Comparison of ENCODE assay signal across 12 mouse cellular contexts in the genomic region with DNA sequence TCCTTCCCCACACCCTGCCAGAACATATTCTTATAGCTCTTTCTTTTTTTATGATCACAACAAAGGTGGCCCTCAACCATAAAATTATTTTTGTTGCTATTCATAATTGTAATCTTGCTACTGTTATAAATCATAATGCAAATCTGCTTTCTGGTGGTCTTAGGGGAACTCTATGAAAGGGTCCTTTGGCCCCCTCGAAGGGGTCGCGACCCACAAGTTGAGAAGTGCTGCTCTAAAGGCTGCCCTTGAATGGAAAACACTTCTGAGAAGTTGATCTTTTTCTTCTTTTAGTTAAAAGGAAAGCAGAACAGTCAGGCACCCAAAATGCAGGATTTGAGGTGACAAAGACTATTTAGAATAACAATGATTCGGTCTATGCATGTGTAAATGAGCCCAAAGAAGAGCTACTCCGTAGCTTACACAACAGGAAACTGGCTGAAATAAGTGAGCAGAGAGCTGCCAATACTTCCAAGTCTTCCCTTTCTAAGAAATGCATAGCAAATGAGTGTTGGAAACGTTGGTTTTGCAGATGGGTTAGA. TPM values are rescaled to one million over a fixed set of nuclear protein-coding genes. Genes with fewer than 3 reads are reported as not detected.
DNase-seq lines count a peak whose midpoint lies in the region; ATAC-seq and TF ChIP-seq lines count a peak whose summit lies in the region.
"Had no signal": no experiment of that assay in that cellular context is flagged by ENCODE, and none has a peak within 500 bp of the region (broad histone marks: within the 10 kb centered on the region; RNA-seq: fewer than 3 reads in every experiment).

No protein-coding gene starts in this region.

- H3K36me3 ChIP-seq in heart, embryonic 15.5 days, result no peaks in the 10 kb centered on the region
- H3K36me3 ChIP-seq in heart, embryonic 12.5 days, result no peaks in the 10 kb centered on the region
- H3K36me3 ChIP-seq in megakaryocyte, embryonic 14.5 days (replicated peaks; ENCODE audit: low read length), result no peaks in the 10 kb centered on the region
- no peaks in the 10 kb centered on the region for H3K36me3 ChIP-seq in embryonic facial prominence, embryonic 14.5 days (ENCODE audit: control insufficient read depth, insufficient read depth, low read length)
- no peaks in the 10 kb centered on the region for H3K36me3 ChIP-seq in liver, postnatal 0 days (replicated peaks; ENCODE audit: insufficient read depth, low read length)

- 60% methylated on average over 6 of the region's 6 CpGs for WGBS in heart, embryonic 15.5 days
- WGBS in heart, embryonic 12.5 days, result 39% methylated on average over 6 of the region's 6 CpGs
- WGBS in embryonic facial prominence, embryonic 14.5 days, result 34% methylated on average over 6 of the region's 6 CpGs
- WGBS in liver, postnatal 0 days (ENCODE audit: insufficient replicate concordance), result 43% methylated on average over 6 of the region's 6 CpGs

- H3K4me2 ChIP-seq in heart, embryonic 15.5 days, result peak overlapping the region; percentile 89
- no peak overlapping the region for H3K4me2 ChIP-seq in heart, embryonic 12.5 days
- H3K4me2 ChIP-seq in embryonic facial prominence, embryonic 14.5 days (ENCODE audit: low read depth, low read length), result peak overlapping the region; percentile 65; the same call in 1 of the 2 replicates
- H3K4me2 ChIP-seq in liver, postnatal 0 days (ENCODE audit: low read depth, low read length), result peak overlapping the region; percentile 75

- TF ChIP-seq EP300 in liver, postnatal 0 days (IDR thresholded peaks at IDR 0.05; ENCODE audit: low read depth), result no peak

- H3K4me1 ChIP-seq in heart, embryonic 15.5 days (replicated peaks), result peaks cover 7% of the 10 kb centered on the region
- H3K4me1 ChIP-seq in heart, embryonic 12.5 days (replicated peaks), result 0 out of 2 replicates have a peak, but pooled peaks cover 2% of the 10 kb centered on the region
- peaks cover 29% of the 10 kb centered on the region for H3K4me1 ChIP-seq in megakaryocyte, embryonic 14.5 days
- no peaks in the 10 kb centered on the region; the same call in 1 of the 2 replicates for H3K4me1 ChIP-seq in embryonic facial prominence, embryonic 14.5 days (ENCODE audit: control insufficient read depth, insufficient read depth, low read length)
- 0 out of 2 replicates have a peak, but pooled peaks cover 8% of the 10 kb centered on the region for H3K4me1 ChIP-seq in liver, postnatal 0 days (ENCODE audit: insufficient read depth)

- H3K9ac ChIP-seq in heart, embryonic 15.5 days, result no peak overlapping the region
- no peak overlapping the region for H3K9ac ChIP-seq in heart, embryonic 12.5 days
- no peak overlapping the region for H3K9ac ChIP-seq in embryonic facial prominence, embryonic 14.5 days (ENCODE audit: low read depth, low read length)
- no peak overlapping the region for H3K9ac ChIP-seq in liver, postnatal 0 days (replicated peaks)

- TF ChIP-seq CTCF in liver, postnatal 0 days (IDR thresholded peaks at IDR 0.05; ENCODE audit: low read depth), result no peak

- intact Hi-C loops in left cerebral cortex, postnatal 25 days (cut with DNase I), result loop anchor here (2.0 to 10.0 kb wide), 2 partner anchors 77 to 321 kb away; no protein-coding TSS in a partner anchor

- no peak for DNase-seq in embryonic facial prominence, embryonic 14.5 days (ENCODE audit: low spot score)
- no peak for DNase-seq in liver, postnatal 0 days
- DNase-seq in frontal cortex, adult 2 months (ENCODE audit: extremely low spot score in 1 of 2, low spot score in 1 of 2), result no peak
- no peak for DNase-seq in left cerebral cortex, postnatal 25 days (ENCODE audit: low spot score in 2 of 2)
- DNase-seq: cerebellum, adult 9-11 months; gastrocnemius, adult 2 months; kidney, adult 2 months; layer of hippocampus, adult 9-11 months had no signal

- peaks cover 8% of the 10 kb centered on the region; the same call in 1 of the 2 replicates for H3K27me3 ChIP-seq in heart, embryonic 15.5 days
- 0 out of 2 replicates have a peak, but pooled peaks cover 9% of the 10 kb centered on the region for H3K27me3 ChIP-seq in heart, embryonic 12.5 days (replicated peaks)
- H3K27me3 ChIP-seq in megakaryocyte, embryonic 14.5 days (replicated peaks), result peaks cover 19% of the 10 kb centered on the region
- H3K27me3 ChIP-seq in embryonic facial prominence, embryonic 14.5 days (replicated peaks; ENCODE audit: control insufficient read depth, insufficient read depth, low read length), result 0 out of 2 replicates have a peak, but pooled peaks cover 5% of the 10 kb centered on the region
- H3K27me3 ChIP-seq in liver, postnatal 0 days (ENCODE audit: insufficient read depth, low read length), result 0 out of 2 replicates have a peak, but pooled peaks cover 3% of the 10 kb centered on the region

- H3K27ac ChIP-seq in heart, embryonic 15.5 days, result no peak overlapping the region
- no peak overlapping the region for H3K27ac ChIP-seq in heart, embryonic 12.5 days (ENCODE audit: poor library complexity, severe bottlenecking)
- no peak overlapping the region for H3K27ac ChIP-seq in embryonic facial prominence, embryonic 14.5 days (replicated peaks; ENCODE audit: low read depth, low read length)
- no peak overlapping the region for H3K27ac ChIP-seq in liver, postnatal 0 days (ENCODE audit: low read depth)

- ATAC-seq in heart, embryonic 15.5 days (replicated peaks; ENCODE audit: insufficient number of reproducible peaks, insufficient read depth, low FRiP score, low read depth), result no peak
- ATAC-seq in heart, embryonic 12.5 days (ENCODE audit: insufficient number of reproducible peaks, low FRiP score), result no peak
- ATAC-seq in megakaryocyte, adult 5-6 weeks (ENCODE audit: poor library complexity, severe bottlenecking), result no peak
- ATAC-seq in embryonic facial prominence, embryonic 14.5 days (ENCODE audit: low read depth), result no peak
- ATAC-seq in liver, postnatal 0 days, result no peak

- H3K9me3 ChIP-seq in heart, embryonic 15.5 days (replicated peaks), result no peaks in the 10 kb centered on the region
- H3K9me3 ChIP-seq in heart, embryonic 12.5 days (replicated peaks), result no peaks in the 10 kb centered on the region
- H3K9me3 ChIP-seq in megakaryocyte, embryonic 14.5 days, result no peaks in the 10 kb centered on the region
- H3K9me3 ChIP-seq in embryonic facial prominence, embryonic 14.5 days (ENCODE audit: control insufficient read depth, low read length), result no peaks in the 10 kb centered on the region
- H3K9me3 ChIP-seq in liver, postnatal 0 days (ENCODE audit: low read length), result no peaks in the 10 kb centered on the region

- no peak overlapping the region for H3K4me3 ChIP-seq in heart, embryonic 15.5 days
- no peak overlapping the region for H3K4me3 ChIP-seq in heart, embryonic 12.5 days
- peak overlapping the region; percentile 83 for H3K4me3 ChIP-seq in megakaryocyte, embryonic 14.5 days (replicated peaks)
- no peak overlapping the region for H3K4me3 ChIP-seq in embryonic facial prominence, embryonic 14.5 days (ENCODE audit: low read depth, low read length)
- H3K4me3 ChIP-seq in liver, postnatal 0 days (ENCODE audit: low read depth, low read length), result no peak overlapping the region

RNA-seq across cellular contexts. Expression of a gene that starts 1.1 kb away (rescaled TPM):
- 1.2 and 1.6 TPM in 2 replicates for polyA plus RNA-seq in heart, embryonic 15.5 days (2015; fragmentation: Nextera tagmentation; extraction: Ambion mirVana)
- polyA plus RNA-seq in heart, embryonic 12.5 days (2016; fragmentation: Nextera tagmentation; extraction: Ambion mirVana), result 1.3 TPM in 2 replicates
- polyA plus RNA-seq in megakaryocyte, embryonic 14.5 days (2012; ENCODE audit: insufficient read depth, low replicate concordance), result 1.8 TPM in 1 of 2 replicates, not detected in the other
- total RNA-seq in megakaryocyte, adult 5-6 weeks (2015), result 2.3 and 2.5 TPM in 2 replicates
- total RNA-seq in megakaryocyte, adult 5-6 weeks (2017), result 1.7 and 3.2 TPM in 2 replicates
- 1.2 and 1.6 TPM in 2 replicates for polyA plus RNA-seq in embryonic facial prominence, embryonic 14.5 days (2014; fragmentation: Nextera tagmentation; extraction: Ambion mirVana)
- 4.2 and 4.9 TPM in 2 replicates for polyA plus RNA-seq in liver, postnatal 0 days (2015; fragmentation: Nextera tagmentation; extraction: Ambion mirVana)
- polyA plus RNA-seq in frontal cortex, adult 2 months (2012; rRNA removed), result 0.74 and 0.97 TPM in 2 replicates
- under 1 TPM; 0.41 to 0.44 TPM for total RNA-seq in left cerebral cortex, postnatal 25 days (2021)

RNA-seq across cellular contexts. Expression of a gene that starts 28.5 kb away (rescaled TPM):
- 16.4 and 18.9 TPM in 2 replicates for polyA plus RNA-seq in heart, embryonic 15.5 days (2015; fragmentation: Nextera tagmentation; extraction: Ambion mirVana)
- polyA plus RNA-seq in heart, embryonic 12.5 days (2016; fragmentation: Nextera tagmentation; extraction: Ambion mirVana), result 20.1 and 21.2 TPM in 2 replicates
- polyA plus RNA-seq in megakaryocyte, embryonic 14.5 days (2012; ENCODE audit: insufficient read depth, low replicate concordance), result 0.82 TPM in 1 of 2 replicates, not detected in the other
- 37.3 and 38.8 TPM in 2 replicates for total RNA-seq in megakaryocyte, adult 5-6 weeks (2015)
- 28.5 and 37.2 TPM in 2 replicates for total RNA-seq in megakaryocyte, adult 5-6 weeks (2017)
- 30.4 and 31.9 TPM in 2 replicates for polyA plus RNA-seq in embryonic facial prominence, embryonic 14.5 days (2014; fragmentation: Nextera tagmentation; extraction: Ambion mirVana)
- polyA plus RNA-seq in liver, postnatal 0 days (2015; fragmentation: Nextera tagmentation; extraction: Ambion mirVana), result 15.0 and 15.4 TPM in 2 replicates
- polyA plus RNA-seq in frontal cortex, adult 2 months (2012; rRNA removed), result 22.2 and 24.9 TPM in 2 replicates
- total RNA-seq in left cerebral cortex, postnatal 25 days (2021), result 10 to 100 TPM; 25.6 to 26.6 TPM

RNA-seq across cellular contexts. Expression of a gene that starts 28.6 kb away (rescaled TPM):
- polyA plus RNA-seq in heart, embryonic 15.5 days (2015; fragmentation: Nextera tagmentation; extraction: Ambion mirVana), result 17.5 and 19.2 TPM in 2 replicates
- polyA plus RNA-seq in heart, embryonic 12.5 days (2016; fragmentation: Nextera tagmentation; extraction: Ambion mirVana), result 24.3 and 25.8 TPM in 2 replicates
- 1.2 TPM in 1 of 2 replicates, not detected in the other for polyA plus RNA-seq in megakaryocyte, embryonic 14.5 days (2012; ENCODE audit: insufficient read depth, low replicate concordance)
- total RNA-seq in megakaryocyte, adult 5-6 weeks (2015), result 5.5 and 6.7 TPM in 2 replicates
- 19.1 and 20.6 TPM in 2 replicates for total RNA-seq in megakaryocyte, adult 5-6 weeks (2017)
- polyA plus RNA-seq in embryonic facial prominence, embryonic 14.5 days (2014; fragmentation: Nextera tagmentation; extraction: Ambion mirVana), result 13.4 and 14.9 TPM in 2 replicates
- 7.4 and 7.7 TPM in 2 replicates for polyA plus RNA-seq in liver, postnatal 0 days (2015; fragmentation: Nextera tagmentation; extraction: Ambion mirVana)
- polyA plus RNA-seq in frontal cortex, adult 2 months (2012; rRNA removed), result 6.2 and 7.4 TPM in 2 replicates
- total RNA-seq in left cerebral cortex, postnatal 25 days (2021), result 10 to 100 TPM in 1 of 2 experiments, 1 to 10 TPM in 1; 8.7 to 11.4 TPM

RNA-seq across cellular contexts. Expression of a gene that starts 54.2 kb away (rescaled TPM):
- 0.74 and 1.5 TPM in 2 replicates for polyA plus RNA-seq in heart, embryonic 15.5 days (2015; fragmentation: Nextera tagmentation; extraction: Ambion mirVana)
- 0.47 and 0.55 TPM in 2 replicates for polyA plus RNA-seq in heart, embryonic 12.5 days (2016; fragmentation: Nextera tagmentation; extraction: Ambion mirVana)
- polyA plus RNA-seq in megakaryocyte, embryonic 14.5 days (2012; ENCODE audit: insufficient read depth, low replicate concordance), result not detected in 2 replicates
- total RNA-seq in megakaryocyte, adult 5-6 weeks (2015), result 0.07 TPM in 1 of 2 replicates, not detected in the other
- total RNA-seq in megakaryocyte, adult 5-6 weeks (2017), result not detected in 2 replicates
- 368 and 488 TPM in 2 replicates for polyA plus RNA-seq in embryonic facial prominence, embryonic 14.5 days (2014; fragmentation: Nextera tagmentation; extraction: Ambion mirVana)
- 0.06 and 0.75 TPM in 2 replicates for polyA plus RNA-seq in liver, postnatal 0 days (2015; fragmentation: Nextera tagmentation; extraction: Ambion mirVana)
- polyA plus RNA-seq in frontal cortex, adult 2 months (2012; rRNA removed), result 0.84 and 0.92 TPM in 2 replicates
- total RNA-seq in left cerebral cortex, postnatal 25 days (2021), result 1 to 10 TPM; 3.8 to 4.5 TPM
